In the genomic region with DNA sequence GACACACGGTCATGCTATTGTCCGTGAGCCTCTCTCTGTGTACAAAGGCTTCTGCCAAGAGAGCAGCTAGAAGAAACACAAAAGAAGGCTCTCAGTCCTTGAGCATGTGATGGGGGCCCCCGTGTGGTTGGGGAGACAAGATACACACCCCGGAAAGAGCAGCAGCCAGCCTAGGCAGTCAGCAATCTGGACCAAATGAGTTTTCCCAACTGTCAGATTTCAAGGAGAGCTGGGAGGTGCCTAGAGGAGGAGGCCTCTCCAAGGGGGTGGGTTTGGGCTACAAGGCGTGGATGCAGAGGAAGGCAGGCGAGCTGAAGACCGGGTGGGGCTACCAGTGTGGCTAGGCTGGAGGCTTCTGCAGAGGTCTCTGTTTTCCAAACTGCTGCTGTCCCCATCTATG, we compare ENCODE assay signal across 10 mouse cellular contexts. TPM values are rescaled to one million over a fixed set of nuclear protein-coding genes. Genes with fewer than 3 reads are reported as not detected.
DNase-seq lines count a peak whose midpoint lies in the region; ATAC-seq and TF ChIP-seq lines count a peak whose summit lies in the region.
"Had no signal": no experiment of that assay in that cellular context is flagged by ENCODE, and none has a peak within 500 bp of the region (broad histone marks: within the 10 kb centered on the region; RNA-seq: fewer than 3 reads in every experiment).

No protein-coding gene starts in this region.

- H3K4me1 ChIP-seq in liver, embryonic 11.5 days (replicated peaks; ENCODE audit: control insufficient read depth, insufficient read depth, low read length): no peaks in the 10 kb centered on the region
- H3K4me1 ChIP-seq in MEL (ENCODE audit: control insufficient read depth in 1 of 2, insufficient read depth in 2 of 2, low read length in 2 of 2): no peaks in the 10 kb centered on the region
- no peaks in the 10 kb centered on the region for H3K4me1 ChIP-seq in intestine, postnatal 0 days (replicated peaks; ENCODE audit: control insufficient read depth, insufficient read depth, low read length)
- H3K4me1 ChIP-seq: hindbrain, embryonic 12.5 days had no signal

- no peaks in the 10 kb centered on the region for H3K79me2 ChIP-seq in MEL (ENCODE audit: control insufficient read depth, insufficient read depth, low read length, poor library complexity)

- no peak for TF ChIP-seq POLR2A in MEL (IDR thresholded peaks at IDR 0.05; ENCODE audit: control insufficient read depth in 1 of 2, insufficient read depth in 1 of 2, low read depth in 1 of 2, low read length in 2 of 2, poor library complexity in 1 of 2)

- H3K27me3 ChIP-seq in liver, embryonic 11.5 days (replicated peaks; ENCODE audit: control insufficient read depth, insufficient read depth, low read length): peaks cover 12% of the 10 kb centered on the region
- peaks cover 0 to 4% of the 10 kb centered on the region in 2 experiments; a peak in 1 of 4 replicates for H3K27me3 ChIP-seq in MEL (ENCODE audit: control insufficient read depth in 1 of 2, insufficient read depth in 2 of 2, low read length in 2 of 2)
- H3K27me3 ChIP-seq in intestine, postnatal 0 days (replicated peaks; ENCODE audit: control insufficient read depth, insufficient read depth, low read length): no peaks in the 10 kb centered on the region

- no peaks in the 10 kb centered on the region for H3K9me3 ChIP-seq in liver, embryonic 11.5 days (ENCODE audit: control insufficient read depth, low read length)
- H3K9me3 ChIP-seq in MEL (replicated peaks; ENCODE audit: insufficient read depth, low read length): no peaks in the 10 kb centered on the region
- H3K9me3 ChIP-seq in intestine, postnatal 0 days (ENCODE audit: control insufficient read depth): no peaks in the 10 kb centered on the region
- H3K9me3 ChIP-seq: hindbrain, embryonic 12.5 days had no signal

- DNase-seq in frontal cortex, postnatal 36 days (ENCODE audit: low spot score in 2 of 2): no peak
- peak; percentile 9 for DNase-seq in liver
- no peak for DNase-seq in liver, embryonic 11.5 days (ENCODE audit: low spot score)
- DNase-seq in MEL (ENCODE audit: low read depth, low spot score): peak; percentile 37
- no peak for DNase-seq in cerebellum, postnatal 25 days

- no peak for TF ChIP-seq EP300 in MEL (IDR thresholded peaks at IDR 0.05; ENCODE audit: low read depth in 1 of 2, low read length in 2 of 2)

- no peak overlapping the region for H3K27ac ChIP-seq in liver, embryonic 11.5 days (ENCODE audit: low read depth, low read length)
- no peak overlapping the region for H3K27ac ChIP-seq in MEL (ENCODE audit: control insufficient read depth, low read depth, low read length)
- no peak overlapping the region for H3K27ac ChIP-seq in intestine, postnatal 0 days (ENCODE audit: low read depth, low read length)
- H3K27ac ChIP-seq: hindbrain, embryonic 12.5 days had no signal

- H3K4me2 ChIP-seq in liver, embryonic 11.5 days: no peak overlapping the region
- H3K4me2 ChIP-seq in intestine, postnatal 0 days (replicated peaks; ENCODE audit: low read depth): no peak overlapping the region
- H3K4me2 ChIP-seq: hindbrain, embryonic 12.5 days had no signal

- peak; percentile 72 for ATAC-seq in frontal cortex, adult (ENCODE audit: low TSS enrichment)
- ATAC-seq in liver, embryonic 11.5 days (replicated peaks; ENCODE audit: low FRiP score): no peak
- ATAC-seq in intestine, postnatal 0 days: 0 out of 2 replicates have a peak, but pooled peaks have one; percentile 4
- no peak for ATAC-seq in activated CD4-positive, CD25-positive, alpha-beta regulatory T cell, adult 4 months

- no peak overlapping the region for H3K9ac ChIP-seq in liver, embryonic 11.5 days (ENCODE audit: low read depth, low read length)
- H3K9ac ChIP-seq in MEL (ENCODE audit: control insufficient read depth, low read depth, low read length, poor library complexity, severe bottlenecking): no peak overlapping the region
- no peak overlapping the region for H3K9ac ChIP-seq in intestine, postnatal 0 days (ENCODE audit: low read depth, low read length)
- H3K9ac ChIP-seq: hindbrain, embryonic 12.5 days had no signal

- peak in 2 of 3 experiments; percentile 53 to 56; a peak in 5 of 6 replicates for TF ChIP-seq CTCF in MEL (IDR thresholded peaks at IDR 0.05 in 2 of 3, conservative IDR thresholded peaks at IDR 0.05 in 1 of 3; ENCODE audit: control insufficient read depth in 1 of 3, insufficient read depth in 1 of 3, low read depth in 2 of 3, low read length in 3 of 3, poor library complexity in 1 of 3, severe bottlenecking in 1 of 3)
- peak; percentile 35 for TF ChIP-seq CTCF in intestine, postnatal 0 days (IDR thresholded peaks at IDR 0.05; ENCODE audit: low read depth)

- TF ChIP-seq RAD21 in MEL (IDR thresholded peaks at IDR 0.05; ENCODE audit: low read depth, low read length): peak; percentile 54

- WGBS in liver, embryonic 11.5 days: 55% methylated on average over 7 of the region's 7 CpGs
- WGBS in intestine, postnatal 0 days: 50% methylated on average over 7 of the region's 7 CpGs

- no peak overlapping the region for H3K4me3 ChIP-seq in liver, embryonic 11.5 days (ENCODE audit: low read depth, low read length)
- H3K4me3 ChIP-seq in MEL (ENCODE audit: control insufficient read depth in 1 of 2, insufficient read depth in 1 of 2, low read depth in 2 of 2, low read length in 2 of 2): no peak overlapping the region
- H3K4me3 ChIP-seq in intestine, postnatal 0 days (ENCODE audit: low read depth, low read length): no peak overlapping the region
- H3K4me3 ChIP-seq: hindbrain, embryonic 12.5 days had no signal

- no peaks in the 10 kb centered on the region for H3K36me3 ChIP-seq in liver, embryonic 11.5 days (ENCODE audit: control insufficient read depth, insufficient read depth, low read length)
- H3K36me3 ChIP-seq in MEL (ENCODE audit: control insufficient read depth in 1 of 2, insufficient read depth in 2 of 2, low read length in 2 of 2): no peaks in the 10 kb centered on the region
- H3K36me3 ChIP-seq in intestine, postnatal 0 days (ENCODE audit: control insufficient read depth, insufficient read depth): no peaks in the 10 kb centered on the region
- H3K36me3 ChIP-seq: hindbrain, embryonic 12.5 days had no signal

TF ChIP-seq in MEL, 35 proteins besides CTCF, POLR2A, EP300 and RAD21:
- TF ChIP-seq ELF1 (IDR thresholded peaks at IDR 0.05; ENCODE audit: low read depth, low read length) (no peak), ZC3H11A (IDR thresholded peaks at IDR 0.05; ENCODE audit: low read depth, low read length) (peak; percentile 15; the same call in 1 of the 2 replicates), KAT2A (conservative IDR thresholded peaks at IDR 0.05; ENCODE audit: low read depth, low read length) (no peak), UBTF (IDR thresholded peaks at IDR 0.05; ENCODE audit: borderline replicate concordance, insufficient read depth, low read depth, low read length) (no peak), TAL1 (IDR thresholded peaks at IDR 0.05; ENCODE audit: low read length) (no peak), POLR2AphosphoS5 (IDR thresholded peaks at IDR 0.05; ENCODE audit: borderline replicate concordance, low read depth, low read length) (no peak), SMC3 (IDR thresholded peaks at IDR 0.05; ENCODE audit: low read depth, low read length) (peak; percentile 49)

RNA-seq across cellular contexts. Expression of gene Rtl9, which starts 35.6 kb away (rescaled TPM):
- polyA plus RNA-seq in liver, embryonic 11.5 days (2014; fragmentation: Nextera tagmentation; extraction: Ambion mirVana): 0.07 and 0.21 TPM in 2 replicates
- total RNA-seq in MEL (2012; rRNA removed): not detected in 2 replicates
- not detected for polyA plus RNA-seq in MEL (2012; ENCODE audit: insufficient read depth in 1 of 2, insufficient read length in 2 of 2, low read depth in 1 of 2, low replicate concordance in 2 of 2, missing spikeins in 1 of 2)
- 0.09 and 0.12 TPM in 2 replicates for polyA plus RNA-seq in intestine, postnatal 0 days (2015; fragmentation: Nextera tagmentation; extraction: Ambion mirVana)
- polyA plus RNA-seq in activated CD4-positive, CD25-positive, alpha-beta regulatory T cell, adult 4 months (2017; shearing (Covaris generic)): not detected
- total RNA-seq: liver, adult 2 months had no signal
- polyA plus RNA-seq: liver, adult 2 months had no signal

Comparison
In these comparisons a context has a peak if more than half of its experiments do, and no peak if none do; other contexts are left out.
1. DNase-seq: peak in liver (single experiment) and MEL (single experiment); none in frontal cortex, postnatal 36 days (0 of 2), liver, embryonic 11.5 days (single experiment) and cerebellum, postnatal 25 days (0 of 2).
2. ATAC-seq: peak in frontal cortex, adult (single experiment) and intestine, postnatal 0 days (single experiment); none in liver, embryonic 11.5 days (single experiment) and activated CD4-positive, CD25-positive, alpha-beta regulatory T cell, adult 4 months (single experiment).